In genomic region chr10:80167460-80168037, GRCm38 (mm10) we compare ENCODE assay signal across 8 mouse cellular contexts. TPM values are rescaled to one million over a fixed set of nuclear protein-coding genes. Genes with fewer than 3 reads are reported as not detected.
DNase-seq lines count a peak whose midpoint lies in the region; ATAC-seq and TF ChIP-seq lines count a peak whose summit lies in the region.

No protein-coding gene starts in this region.

- under 1% methylated on average over 55 of the region's 55 CpGs for WGBS in hindbrain, embryonic 11.5 days
- WGBS in lung, postnatal 0 days: 0% methylated on average over 35 of the region's 55 CpGs

- peak; percentile 100 for DNase-seq in Muller cell, postnatal 12 days (ENCODE audit: inconsistent ontology term)
- DNase-seq in cerebellum, adult 9-11 months: peak; percentile 99
- peak; percentile 93 to 99 for DNase-seq in frontal cortex, adult 2 months (ENCODE audit: extremely low spot score in 1 of 2, low spot score in 1 of 2)
- peak; percentile 99 for DNase-seq in hindbrain, embryonic 11.5 days (ENCODE audit: low spot score)
- DNase-seq in layer of hippocampus, postnatal 10 days (ENCODE audit: low spot score in 2 of 2): peak; percentile 99 to 100
- peak; percentile 99 for DNase-seq in lung, postnatal 0 days (ENCODE audit: low spot score)
- peak; percentile 98 for DNase-seq in ovary, postnatal 10 days (ENCODE audit: low spot score)
- peak; percentile 99 for DNase-seq in thymus, postnatal 0 days (ENCODE audit: low spot score)

- peak overlapping the region; percentile 95 for H3K4me3 ChIP-seq in hindbrain, embryonic 11.5 days (ENCODE audit: low read depth, low read length)
- H3K4me3 ChIP-seq in lung, postnatal 0 days (ENCODE audit: low read depth, low read length): peak overlapping the region; percentile 96

- peak overlapping the region; percentile 57 for H3K4me2 ChIP-seq in hindbrain, embryonic 11.5 days (replicated peaks; ENCODE audit: low read depth, low read length)
- peak overlapping the region; percentile 69 for H3K4me2 ChIP-seq in lung, postnatal 0 days (replicated peaks; ENCODE audit: low read depth, low read length)

- ATAC-seq in hindbrain, embryonic 11.5 days (ENCODE audit: low FRiP score): peak; percentile 92
- ATAC-seq in lung, postnatal 0 days: peak; percentile 91

- H3K27me3 ChIP-seq in hindbrain, embryonic 11.5 days (ENCODE audit: control insufficient read depth, insufficient read depth, low read length): 0 out of 2 replicates have a peak, but pooled peaks cover 2% of the 10 kb centered on the region
- H3K27me3 ChIP-seq in lung, postnatal 0 days (replicated peaks; ENCODE audit: insufficient read depth, low read length): no peaks in the 10 kb centered on the region

- no peak for TF ChIP-seq EP300 in lung, postnatal 0 days (IDR thresholded peaks at IDR 0.05)

- peaks cover 17% of the 10 kb centered on the region for H3K36me3 ChIP-seq in hindbrain, embryonic 11.5 days (ENCODE audit: control insufficient read depth, insufficient read depth, low read length)
- peaks cover 18% of the 10 kb centered on the region for H3K36me3 ChIP-seq in lung, postnatal 0 days (ENCODE audit: insufficient read depth, low read length)

- no peak; the same call in 1 of the 2 replicates for TF ChIP-seq CTCF in lung, postnatal 0 days (IDR thresholded peaks at IDR 0.05)

- H3K9ac ChIP-seq in hindbrain, embryonic 11.5 days (ENCODE audit: low read depth, low read length): peak overlapping the region; percentile 99
- H3K9ac ChIP-seq in lung, postnatal 0 days (replicated peaks; ENCODE audit: low read depth): peak overlapping the region; percentile 100

- peaks cover 17% of the 10 kb centered on the region for H3K4me1 ChIP-seq in hindbrain, embryonic 11.5 days (replicated peaks; ENCODE audit: control insufficient read depth, insufficient read depth, low read length)
- H3K4me1 ChIP-seq in lung, postnatal 0 days (ENCODE audit: insufficient read depth, low read depth, low read length): peaks cover 32% of the 10 kb centered on the region; the same call in 1 of the 2 replicates

- peak overlapping the region; percentile 97 for H3K27ac ChIP-seq in hindbrain, embryonic 11.5 days (ENCODE audit: low read depth, low read length)
- H3K27ac ChIP-seq in lung, postnatal 0 days (ENCODE audit: low read length): peak overlapping the region; percentile 100

- H3K9me3 ChIP-seq in hindbrain, embryonic 11.5 days (ENCODE audit: control insufficient read depth, low read length): no peaks in the 10 kb centered on the region
- H3K9me3 ChIP-seq in lung, postnatal 0 days (ENCODE audit: low read length): no peaks in the 10 kb centered on the region

RNA-seq across cellular contexts. Expression of gene Cirbp, which starts 1.8 kb away (rescaled TPM):
- 212 and 226 TPM in 2 replicates for polyA plus RNA-seq in frontal cortex, adult 2 months (2012; rRNA removed)
- polyA plus RNA-seq in hindbrain, embryonic 11.5 days (2014; fragmentation: Nextera tagmentation; extraction: Ambion mirVana): 83.4 and 90.4 TPM in 2 replicates
- total RNA-seq in layer of hippocampus, postnatal 10 days (2021): 100 to 1,000 TPM; 154 to 175 TPM
- polyA plus RNA-seq in lung, postnatal 0 days (2015; fragmentation: Nextera tagmentation; extraction: Ambion mirVana): 203 and 305 TPM in 2 replicates
- polyA plus RNA-seq in thymus, postnatal 0 days (2015; fragmentation: Nextera tagmentation; extraction: Ambion mirVana): 226 and 376 TPM in 2 replicates

RNA-seq across cellular contexts. Expression of gene 1600002K03Rik, which starts 5.2 kb away (rescaled TPM):
- 14.3 and 15.8 TPM in 2 replicates for polyA plus RNA-seq in frontal cortex, adult 2 months (2012; rRNA removed)
- polyA plus RNA-seq in hindbrain, embryonic 11.5 days (2014; fragmentation: Nextera tagmentation; extraction: Ambion mirVana): 7.6 and 9.4 TPM in 2 replicates
- total RNA-seq in layer of hippocampus, postnatal 10 days (2021): 1 to 10 TPM; 4.3 to 6.7 TPM
- polyA plus RNA-seq in lung, postnatal 0 days (2015; fragmentation: Nextera tagmentation; extraction: Ambion mirVana): 10.4 and 11.7 TPM in 2 replicates
- 15.3 and 15.4 TPM in 2 replicates for polyA plus RNA-seq in thymus, postnatal 0 days (2015; fragmentation: Nextera tagmentation; extraction: Ambion mirVana)

RNA-seq across cellular contexts. Expression of gene Efna2, which starts 11.7 kb away (rescaled TPM):
- 8.2 and 10.2 TPM in 2 replicates for polyA plus RNA-seq in frontal cortex, adult 2 months (2012; rRNA removed)
- polyA plus RNA-seq in hindbrain, embryonic 11.5 days (2014; fragmentation: Nextera tagmentation; extraction: Ambion mirVana): 24.8 and 34.2 TPM in 2 replicates
- total RNA-seq in layer of hippocampus, postnatal 10 days (2021): 10 to 100 TPM; 16.8 to 19.8 TPM
- 5.1 and 6.9 TPM in 2 replicates for polyA plus RNA-seq in lung, postnatal 0 days (2015; fragmentation: Nextera tagmentation; extraction: Ambion mirVana)
- polyA plus RNA-seq in thymus, postnatal 0 days (2015; fragmentation: Nextera tagmentation; extraction: Ambion mirVana): 1.2 and 1.6 TPM in 2 replicates

RNA-seq across cellular contexts. Expression of gene Midn, which starts 19.5 kb away (rescaled TPM):
- polyA plus RNA-seq in frontal cortex, adult 2 months (2012; rRNA removed): 36.5 and 43.7 TPM in 2 replicates
- polyA plus RNA-seq in hindbrain, embryonic 11.5 days (2014; fragmentation: Nextera tagmentation; extraction: Ambion mirVana): 66.7 and 67.1 TPM in 2 replicates
- 100 to 1,000 TPM; 112 to 128 TPM for total RNA-seq in layer of hippocampus, postnatal 10 days (2021)
- 13.2 and 14.2 TPM in 2 replicates for polyA plus RNA-seq in lung, postnatal 0 days (2015; fragmentation: Nextera tagmentation; extraction: Ambion mirVana)
- polyA plus RNA-seq in thymus, postnatal 0 days (2015; fragmentation: Nextera tagmentation; extraction: Ambion mirVana): 13.1 and 18.8 TPM in 2 replicates

RNA-seq across cellular contexts. Expression of gene Cbarp, which starts 26.9 kb away (rescaled TPM):
- polyA plus RNA-seq in frontal cortex, adult 2 months (2012; rRNA removed): 252 and 288 TPM in 2 replicates
- 15.1 and 16.7 TPM in 2 replicates for polyA plus RNA-seq in hindbrain, embryonic 11.5 days (2014; fragmentation: Nextera tagmentation; extraction: Ambion mirVana)
- total RNA-seq in layer of hippocampus, postnatal 10 days (2021): 100 to 1,000 TPM; 360 to 374 TPM
- polyA plus RNA-seq in lung, postnatal 0 days (2015; fragmentation: Nextera tagmentation; extraction: Ambion mirVana): 5.1 and 5.5 TPM in 2 replicates
- polyA plus RNA-seq in thymus, postnatal 0 days (2015; fragmentation: Nextera tagmentation; extraction: Ambion mirVana): 3.5 and 4.3 TPM in 2 replicates

Comparison
In these comparisons a context has a peak if more than half of its experiments do, and no peak if none do; other contexts are left out.
1. Peak in every context shown above with its lines: DNase-seq, ATAC-seq, H3K4me3 ChIP-seq and H3K27ac ChIP-seq.